Mouse (Mus musculus) neural tube, embryonic 12.5 days (tissue): ENCODE results near the gene Muc3. TPM values are rescaled to one million over a fixed set of nuclear protein-coding genes. Genes with fewer than 3 reads are reported as not detected.

Experiments used
- ATAC-seq: fragments of 200-750 bp; cut with Nextera tagmentation; 2 replicates; pipeline ENCODE4 v1.8.0; 2017; ENCODE audit warnings: low read depth, mild to moderate bottlenecking, moderate TSS enrichment, moderate library complexity; ENCODE audit not compliant: low FRiP score
- H3K27ac ChIP-seq: fragments of 300-500 bp; sonication (generic); 2 replicates; pipeline ENCODE4 v1.5.1; 2016
- H3K27me3 ChIP-seq: fragments of 300-500 bp; sonication (generic); replicated peaks from 2 replicates; pipeline ENCODE4 v1.6.1; 2016; ENCODE audit warnings: mild to moderate bottlenecking
- H3K36me3 ChIP-seq: fragments of 300-500 bp; sonication (generic); 2 replicates; pipeline ENCODE4 v1.6.1; 2016; ENCODE audit warnings: mild to moderate bottlenecking
- H3K4me1 ChIP-seq: fragments of 300-500 bp; sonication (generic); 2 replicates; pipeline ENCODE4 v1.6.1; 2016
- H3K4me2 ChIP-seq: fragments of 300-500 bp; sonication (generic); replicated peaks from 2 replicates; pipeline ENCODE4 v1.6.1; 2016; ENCODE audit warnings: mild to moderate bottlenecking
- H3K4me3 ChIP-seq: fragments of 300-500 bp; sonication (generic); 2 replicates; pipeline ENCODE4 v1.5.1; 2016
- H3K9ac ChIP-seq: fragments of 300-500 bp; sonication (generic); 2 replicates; pipeline ENCODE4 v1.6.1; 2016; ENCODE audit warnings: mild to moderate bottlenecking
- H3K9me3 ChIP-seq: fragments of 300-500 bp; sonication (generic); 2 replicates; pipeline ENCODE4 v1.6.1; 2016; ENCODE audit warnings: mild to moderate bottlenecking
- WGBS: fragments of 180-500 bp; shearing (Covaris S2); methylation state at CpG from one replicate; pipeline ENCODE4 v1.1.7; 2016; 5-methylcytosine and 5-hydroxymethylcytosine counted together
- polyA plus RNA-seq: library from polyadenylated mRNA; unstranded; fragments of >200 nt; fragmentation: Nextera tagmentation; extraction: Ambion mirVana; gene quantifications from 2 replicates; pipeline ENCODE4 v1.2.1, GENCODE M21; 2016

Gene Muc3
- polyA plus RNA-seq, 1 experiment from 2014 or later = not detected

DNA sequence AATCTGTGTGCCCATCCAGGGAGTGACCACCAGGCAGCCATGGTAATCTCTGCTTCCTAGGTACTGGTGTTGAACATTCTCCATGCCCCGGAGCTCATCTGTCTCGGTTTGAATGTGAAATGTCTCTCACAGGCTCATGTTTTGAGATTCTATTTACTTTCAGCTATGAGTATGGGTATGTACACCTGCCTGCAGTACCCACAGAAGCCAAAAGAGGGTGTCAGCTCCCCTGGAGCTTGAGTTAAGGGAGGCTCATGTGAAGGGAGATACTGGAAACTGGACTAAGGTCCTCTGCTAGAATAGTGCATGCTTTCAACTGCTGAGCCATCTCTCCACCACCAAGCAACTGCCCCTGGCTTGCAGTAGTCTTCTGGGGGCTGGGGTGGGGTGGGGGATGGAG lies 45.2 kb downstream of the Muc3 start:
- no peaks in the 10 kb centered on the region for H3K9me3 ChIP-seq
- WGBS = 91% methylated on average over 2 of the region's 2 CpGs
- no peaks in the 10 kb centered on the region for H3K27me3 ChIP-seq
- no peaks in the 10 kb centered on the region; the same call in 1 of the 2 replicates for H3K4me1 ChIP-seq
- no peak overlapping the region for H3K4me3 ChIP-seq
- no peaks in the 10 kb centered on the region for H3K36me3 ChIP-seq
- H3K27ac ChIP-seq = no peak overlapping the region
- H3K9ac ChIP-seq = no peak overlapping the region
- no peak overlapping the region for H3K4me2 ChIP-seq
- no peak for ATAC-seq

DNA sequence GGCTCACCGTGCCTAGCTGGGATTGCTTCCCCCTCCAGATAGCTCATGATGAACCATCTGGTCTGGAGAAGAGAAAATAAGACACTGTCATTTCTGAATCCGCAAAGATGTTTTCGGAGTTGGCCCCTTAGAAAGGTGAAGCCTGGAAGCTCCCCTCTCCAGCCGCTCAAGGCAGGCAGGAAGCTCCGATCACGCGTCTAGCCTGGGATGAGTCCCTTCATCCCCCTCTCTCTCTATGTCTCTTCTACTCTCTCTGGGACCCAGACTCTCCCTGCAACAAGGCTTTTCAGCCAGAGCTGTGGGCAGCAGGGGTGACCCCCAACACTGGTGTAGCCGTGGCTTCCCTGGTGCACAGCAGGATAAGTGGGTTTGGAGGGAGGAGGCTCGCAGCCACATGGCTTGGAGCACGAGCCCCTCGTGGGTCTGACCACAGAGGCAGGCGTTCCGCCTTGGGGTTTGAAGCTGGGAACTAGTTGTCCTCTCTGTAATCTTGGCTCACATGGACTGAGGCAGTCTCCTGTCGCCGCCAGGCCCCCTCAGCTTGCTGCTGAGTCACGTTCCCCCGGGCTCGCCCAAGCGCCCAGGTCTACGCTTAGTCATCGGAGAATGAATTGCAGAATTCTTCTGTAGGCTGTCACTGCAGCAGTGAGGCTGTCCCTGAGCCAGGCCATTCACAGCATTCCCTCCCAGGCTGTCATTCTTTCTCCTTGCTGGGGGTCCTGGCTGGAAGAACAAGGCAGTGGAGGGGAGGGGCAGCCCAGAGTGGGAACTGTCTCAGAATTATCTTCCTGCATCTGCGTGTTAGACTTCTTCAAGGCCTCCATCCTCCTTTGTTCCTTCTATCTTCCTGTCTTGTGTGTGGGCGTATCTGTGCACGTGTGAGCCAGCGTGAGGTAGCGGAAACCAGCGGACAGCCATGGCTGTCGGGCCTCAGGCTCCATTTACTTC lies 46.3 kb downstream of the Muc3 start:
- Histone ChIP-seq H3K27ac (no peak overlapping the region), H3K4me2 (no peak overlapping the region), H3K9me3 (no peaks in the 10 kb centered on the region), H3K4me3 (no peak overlapping the region), H3K36me3 (no peaks in the 10 kb centered on the region), H3K9ac (peak overlapping the region; percentile 17; the same call in 1 of the 2 replicates), H3K27me3 (no peaks in the 10 kb centered on the region), H3K4me1 (no peaks in the 10 kb centered on the region; the same call in 1 of the 2 replicates)
- no peak for ATAC-seq
- 72% methylated on average over 28 of the region's 28 CpGs for WGBS

DNA sequence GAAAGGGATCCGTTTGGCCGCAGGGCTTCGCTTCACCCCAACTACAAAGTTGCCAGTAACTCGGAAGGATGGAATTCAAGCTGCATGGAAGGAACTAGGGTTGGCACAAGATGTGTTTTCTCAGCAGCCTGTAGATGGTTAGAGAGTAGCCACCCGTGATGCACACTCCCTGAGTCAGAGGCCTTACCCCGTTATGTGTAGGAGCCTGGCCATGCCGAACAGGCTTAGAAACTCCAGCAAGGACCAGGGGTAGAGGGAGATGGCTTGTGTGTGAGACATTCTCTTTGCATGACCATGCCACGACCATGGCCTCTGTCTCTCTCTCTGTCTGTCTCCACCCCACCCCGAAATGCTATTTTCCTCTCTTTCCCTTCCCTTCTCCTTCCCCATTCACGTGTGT lies 47.0 kb downstream of the Muc3 start:
- Histone ChIP-seq H3K4me1 (no peaks in the 10 kb centered on the region; the same call in 1 of the 2 replicates), H3K27ac (no peak overlapping the region), H3K36me3 (no peaks in the 10 kb centered on the region), H3K9me3 (no peaks in the 10 kb centered on the region), H3K27me3 (no peaks in the 10 kb centered on the region), H3K4me3 (no peak overlapping the region), H3K4me2 (no peak overlapping the region), H3K9ac (no peak overlapping the region)
- WGBS = 78% methylated on average over 10 of the region's 10 CpGs
- no peak for ATAC-seq

DNA sequence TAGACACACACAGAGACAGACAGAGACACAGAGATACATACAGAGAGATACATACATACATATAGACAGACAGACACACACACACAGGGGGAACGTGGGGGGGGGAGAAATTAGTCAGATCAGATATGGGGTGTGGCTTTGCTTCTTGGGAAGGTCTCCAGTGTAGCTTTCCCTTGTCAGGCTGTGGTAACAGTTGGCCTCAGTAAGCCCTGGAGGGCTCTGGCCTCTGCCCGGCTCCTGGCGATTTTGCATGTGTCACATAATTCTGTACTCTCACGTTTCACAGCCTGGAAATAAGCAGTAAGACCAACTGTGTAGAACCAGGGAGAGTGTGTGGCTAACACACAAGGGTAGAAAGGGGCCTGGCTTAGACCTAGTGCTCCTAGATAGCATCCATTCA lies 48.5 kb downstream of the Muc3 start:
- Histone ChIP-seq H3K27ac (no peak overlapping the region), H3K4me1 (no peaks in the 10 kb centered on the region; the same call in 1 of the 2 replicates), H3K4me3 (no peak overlapping the region), H3K27me3 (no peaks in the 10 kb centered on the region), H3K9me3 (no peaks in the 10 kb centered on the region), H3K4me2 (no peak overlapping the region), H3K9ac (no peak overlapping the region), H3K36me3 (no peaks in the 10 kb centered on the region)
- 50% methylated on average over 4 of the region's 4 CpGs for WGBS
- ATAC-seq = no peak

DNA sequence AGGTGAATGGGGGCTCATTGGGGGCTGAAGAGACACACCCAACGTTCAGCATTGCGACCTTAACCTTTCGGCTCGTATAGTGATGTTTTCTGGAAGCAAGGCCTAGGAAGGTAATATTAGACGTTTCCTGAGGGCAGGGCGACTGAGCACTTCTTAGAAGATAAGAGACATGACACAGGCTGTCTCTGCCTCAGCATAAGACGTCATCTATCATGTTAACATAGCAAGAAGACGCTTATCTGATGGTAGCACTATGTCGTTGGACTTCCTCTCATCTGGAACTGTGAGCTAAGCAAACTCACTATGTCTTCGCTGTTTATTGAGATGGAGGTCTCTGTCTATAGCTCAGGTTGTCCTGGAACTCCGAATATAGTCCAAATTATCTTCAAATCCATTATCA lies 50.7 kb downstream of the Muc3 start:
- no peaks in the 10 kb centered on the region for H3K27me3 ChIP-seq
- no peaks in the 10 kb centered on the region; the same call in 1 of the 2 replicates for H3K4me1 ChIP-seq
- no peak for ATAC-seq
- H3K9me3 ChIP-seq = no peaks in the 10 kb centered on the region
- no peak overlapping the region for H3K4me3 ChIP-seq
- no peaks in the 10 kb centered on the region for H3K36me3 ChIP-seq
- no peak overlapping the region for H3K9ac ChIP-seq
- no peak overlapping the region for H3K4me2 ChIP-seq
- no peak overlapping the region for H3K27ac ChIP-seq
- 80% methylated on average over 11 of the region's 11 CpGs for WGBS

DNA sequence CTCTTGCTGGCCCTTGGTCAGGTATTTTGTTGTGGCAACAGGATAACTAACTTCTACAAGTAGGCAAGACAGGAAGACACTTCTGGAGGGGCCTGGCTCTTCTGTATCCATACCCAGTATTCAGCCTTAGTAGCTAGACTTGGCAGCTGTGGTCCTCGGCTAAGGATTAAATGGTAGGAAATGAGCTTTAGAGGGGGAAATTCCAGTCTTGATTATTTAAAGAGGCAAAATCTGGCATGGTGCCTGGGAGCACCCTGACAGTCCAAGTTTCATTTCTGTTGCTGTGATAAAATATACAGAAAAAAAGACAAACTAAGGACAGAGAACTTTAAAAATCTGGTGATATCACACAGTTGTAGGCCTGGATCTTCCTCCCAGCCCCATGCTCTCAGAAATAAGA lies 53.1 kb downstream of the Muc3 start:
- Histone ChIP-seq H3K27me3 (no peaks in the 10 kb centered on the region), H3K9ac (no peak overlapping the region), H3K27ac (no peak overlapping the region), H3K4me1 (no peaks in the 10 kb centered on the region), H3K36me3 (no peaks in the 10 kb centered on the region), H3K4me2 (no peak overlapping the region), H3K4me3 (no peak overlapping the region), H3K9me3 (no peaks in the 10 kb centered on the region)
- 80% methylated on average over 1 of the region's 1 CpGs for WGBS
- ATAC-seq = no peak

DNA sequence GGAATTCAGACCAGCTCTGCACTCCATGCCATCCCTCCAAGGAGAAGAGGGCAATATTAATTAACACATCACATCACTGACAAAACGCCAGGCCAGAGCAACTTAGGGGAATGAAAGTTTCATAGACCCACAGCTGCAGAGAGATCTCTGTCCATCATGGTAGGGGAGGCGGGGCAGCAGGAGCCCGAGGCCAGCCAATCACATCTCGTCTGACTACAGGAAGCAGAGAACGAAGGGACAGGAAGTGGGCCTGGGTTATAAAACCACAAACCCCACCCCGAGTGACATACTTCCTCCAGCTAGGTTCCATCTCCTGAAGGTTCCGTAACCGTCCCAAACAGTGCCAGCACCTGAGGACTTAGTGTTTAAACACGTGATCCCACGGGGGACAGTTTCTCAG lies 54.0 kb downstream of the Muc3 start:
- Histone ChIP-seq H3K4me2 (no peak overlapping the region), H3K9ac (no peak overlapping the region), H3K4me1 (no peaks in the 10 kb centered on the region), H3K4me3 (no peak overlapping the region), H3K27me3 (no peaks in the 10 kb centered on the region), H3K36me3 (no peaks in the 10 kb centered on the region), H3K27ac (no peak overlapping the region), H3K9me3 (no peaks in the 10 kb centered on the region)
- no peak for ATAC-seq
- 85% methylated on average over 10 of the region's 10 CpGs for WGBS

DNA sequence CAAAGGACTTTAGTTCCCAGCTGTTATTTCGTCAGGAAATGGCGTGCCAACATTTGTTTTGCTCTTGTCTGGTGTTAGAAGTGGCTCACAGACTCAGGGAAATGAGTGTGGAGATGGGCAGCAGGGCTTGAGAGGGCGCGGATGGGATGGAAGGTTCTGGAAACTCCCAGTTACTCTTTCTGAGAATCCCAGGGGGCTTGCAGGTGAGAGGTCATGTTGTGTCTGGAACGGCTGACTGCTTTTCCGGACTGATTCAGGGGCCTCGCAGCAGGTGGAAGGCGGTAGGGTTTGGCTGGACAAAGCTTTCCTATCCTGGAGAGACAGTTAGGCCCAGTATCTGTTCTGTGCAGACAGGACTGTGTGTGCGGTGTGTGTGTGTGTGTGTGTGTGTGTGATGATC lies 55.4 kb downstream of the Muc3 start:
- H3K27me3 ChIP-seq = no peaks in the 10 kb centered on the region
- H3K4me1 ChIP-seq = no peaks in the 10 kb centered on the region
- no peak overlapping the region for H3K27ac ChIP-seq
- no peaks in the 10 kb centered on the region for H3K9me3 ChIP-seq
- no peak for ATAC-seq
- H3K4me2 ChIP-seq = no peak overlapping the region
- H3K4me3 ChIP-seq = no peak overlapping the region
- 77% methylated on average over 9 of the region's 9 CpGs for WGBS
- H3K9ac ChIP-seq = no peak overlapping the region
- H3K36me3 ChIP-seq = no peaks in the 10 kb centered on the region

DNA sequence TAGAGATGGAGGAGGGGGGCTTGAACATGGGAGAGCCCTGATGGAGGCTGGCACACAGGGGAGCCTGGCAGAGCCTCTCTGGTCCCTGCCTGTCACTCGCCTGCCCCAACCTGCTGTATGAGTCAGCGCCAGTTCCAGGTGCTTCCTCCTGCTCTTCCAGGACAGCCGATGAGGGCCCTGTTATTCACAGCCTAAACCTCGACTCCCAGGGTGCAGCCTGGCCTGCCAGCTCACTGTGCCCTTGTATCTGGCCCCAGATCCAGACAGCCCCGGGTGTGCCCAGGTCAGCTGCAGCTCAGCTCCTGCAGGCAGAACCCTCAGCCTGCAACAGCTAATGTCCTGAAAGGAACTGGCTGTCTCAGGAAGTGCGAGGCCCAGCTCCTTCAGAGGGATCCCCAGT lies 57.6 kb downstream of the Muc3 start:
- Histone ChIP-seq H3K9me3 (no peaks in the 10 kb centered on the region), H3K36me3 (no peaks in the 10 kb centered on the region), H3K4me3 (no peak overlapping the region), H3K9ac (no peak overlapping the region), H3K27ac (no peak overlapping the region), H3K4me2 (no peak overlapping the region), H3K27me3 (no peaks in the 10 kb centered on the region), H3K4me1 (no peaks in the 10 kb centered on the region)
- 63% methylated on average over 6 of the region's 6 CpGs for WGBS
- ATAC-seq = no peak

DNA sequence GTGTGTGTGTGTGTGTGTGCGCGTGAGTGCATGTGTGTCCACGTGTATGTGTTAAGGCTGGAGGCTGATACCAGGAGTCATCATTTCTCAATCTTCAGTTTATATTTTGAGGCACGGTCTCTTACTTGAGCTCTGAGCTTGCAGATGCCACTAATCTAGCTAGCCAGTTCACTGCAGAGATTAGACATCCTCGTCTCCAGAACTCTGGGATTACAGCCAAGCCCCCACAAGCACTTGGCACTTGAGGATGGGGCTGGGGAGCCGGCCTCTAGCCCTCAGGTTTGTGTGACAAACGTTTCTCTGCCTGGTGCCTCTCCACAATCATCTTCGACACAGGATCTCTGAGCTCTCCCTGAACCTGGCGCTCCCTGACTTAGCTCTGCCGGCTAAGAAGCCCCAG lies 58.3 kb downstream of the Muc3 start:
- Histone ChIP-seq H3K4me3 (no peak overlapping the region), H3K27ac (no peak overlapping the region), H3K4me2 (no peak overlapping the region), H3K9me3 (no peaks in the 10 kb centered on the region), H3K4me1 (no peaks in the 10 kb centered on the region), H3K27me3 (no peaks in the 10 kb centered on the region), H3K9ac (no peak overlapping the region), H3K36me3 (no peaks in the 10 kb centered on the region)
- ATAC-seq = no peak
- WGBS = 84% methylated on average over 10 of the region's 10 CpGs

DNA sequence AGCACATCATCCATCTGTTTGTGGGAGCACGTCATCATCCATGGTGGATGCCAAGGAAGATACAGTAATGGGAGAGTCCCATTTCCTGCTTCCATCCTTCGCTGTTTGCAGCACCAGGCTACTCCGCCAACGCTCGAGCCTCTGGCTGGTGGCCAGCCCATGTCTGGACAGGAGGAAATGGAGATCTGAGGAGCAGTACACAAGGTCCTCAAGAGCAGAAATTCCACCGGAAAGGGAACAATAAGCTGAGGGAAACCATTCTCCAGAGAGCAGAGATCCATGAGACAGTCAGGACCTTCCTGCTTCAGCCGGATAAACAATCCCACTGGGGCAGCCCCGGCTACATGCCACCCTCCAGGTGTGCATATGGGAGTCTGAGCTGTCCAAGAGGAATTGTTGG lies 61.7 kb downstream of the Muc3 start:
- Histone ChIP-seq H3K9ac (no peak overlapping the region), H3K9me3 (no peaks in the 10 kb centered on the region), H3K27ac (no peak overlapping the region), H3K4me3 (no peak overlapping the region), H3K36me3 (no peaks in the 10 kb centered on the region), H3K27me3 (no peaks in the 10 kb centered on the region), H3K4me1 (no peaks in the 10 kb centered on the region), H3K4me2 (no peak overlapping the region)
- 91% methylated on average over 8 of the region's 8 CpGs for WGBS
- ATAC-seq = no peak

DNA sequence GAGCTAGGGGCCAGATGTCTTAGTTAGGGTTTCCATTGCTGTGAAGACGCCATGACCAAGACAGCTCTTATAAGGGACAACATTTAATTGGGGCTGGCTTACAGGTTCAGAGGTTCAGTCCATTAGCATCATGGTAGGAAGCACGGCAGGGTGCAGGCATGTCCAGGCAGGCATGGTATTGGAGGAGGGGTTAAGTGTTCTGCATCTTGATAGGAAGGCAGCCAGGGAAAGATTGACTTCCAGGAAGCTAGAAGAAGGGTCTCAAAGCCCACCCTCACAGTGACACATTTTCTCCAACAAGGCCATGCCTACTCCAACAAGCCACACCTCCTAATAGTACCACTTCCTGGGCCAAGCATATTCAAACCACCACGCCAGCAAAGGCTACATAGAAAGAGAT lies 63.4 kb downstream of the Muc3 start:
- WGBS = 87% methylated on average over 3 of the region's 3 CpGs
- Histone ChIP-seq H3K27me3 (no peaks in the 10 kb centered on the region), H3K27ac (no peak overlapping the region), H3K36me3 (no peaks in the 10 kb centered on the region), H3K9ac (no peak overlapping the region), H3K4me3 (no peak overlapping the region), H3K4me2 (no peak overlapping the region), H3K9me3 (no peaks in the 10 kb centered on the region), H3K4me1 (no peaks in the 10 kb centered on the region)
- ATAC-seq = no peak

DNA sequence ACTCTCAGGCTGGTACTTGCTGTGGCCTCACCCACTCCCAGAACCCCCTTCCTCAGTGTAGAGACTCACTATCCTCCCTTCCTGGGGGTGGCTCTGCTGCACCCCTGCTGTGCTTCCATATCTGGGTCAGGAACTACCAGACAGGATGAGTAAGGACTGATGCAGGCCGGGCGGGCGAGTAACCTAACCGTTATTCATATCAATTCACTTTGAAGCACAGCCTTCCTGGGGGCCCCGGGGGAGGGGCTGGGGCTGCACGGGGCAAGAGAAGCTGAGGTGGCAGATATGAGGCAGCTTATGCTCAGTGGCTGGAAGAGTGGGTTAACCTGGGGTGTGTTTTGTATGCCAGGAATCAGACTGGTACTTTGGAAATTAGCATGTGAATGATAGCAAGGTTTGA lies 64.1 kb downstream of the Muc3 start:
- Histone ChIP-seq H3K4me3 (no peak overlapping the region), H3K4me1 (no peaks in the 10 kb centered on the region), H3K36me3 (no peaks in the 10 kb centered on the region), H3K4me2 (no peak overlapping the region), H3K27ac (no peak overlapping the region), H3K9ac (no peak overlapping the region), H3K27me3 (no peaks in the 10 kb centered on the region), H3K9me3 (no peaks in the 10 kb centered on the region)
- ATAC-seq = no peak
- 83% methylated on average over 6 of the region's 6 CpGs for WGBS
